8 mouse cellular contexts compared by ENCODE assay signal in genomic region chr16:49839681-49840535, GRCm38 (mm10). TPM values are rescaled to one million over a fixed set of nuclear protein-coding genes. Genes with fewer than 3 reads are reported as not detected.
DNase-seq lines count a peak whose midpoint lies in the region; TF ChIP-seq lines count a peak whose summit lies in the region.

No protein-coding gene starts in this region.

- no peak for TF ChIP-seq EP300 in CH12.LX (IDR thresholded peaks at IDR 0.05; ENCODE audit: low read length)

- H3K4me1 ChIP-seq in CH12.LX (ENCODE audit: control insufficient read depth in 1 of 2, insufficient read depth in 2 of 2): peaks cover 6 to 9% of the 10 kb centered on the region in 2 experiments; a peak in 3 of 4 replicates
- no peaks in the 10 kb centered on the region for H3K4me1 ChIP-seq in liver, adult 2 months (ENCODE audit: control insufficient read depth, insufficient read depth, low read length)

- intact Hi-C loops in heart, postnatal 25 days (cut with DNase I): no loop called here

- DNase-seq in adrenal gland, adult 2 months: peak; percentile 32
- DNase-seq in adrenal gland, postnatal 25 days: no peak
- DNase-seq in CH12.LX (ENCODE audit: extremely low read depth): no peak
- peak; percentile 69 for DNase-seq in cerebellum, adult 9-11 months
- peak; percentile 5 for DNase-seq in heart, postnatal 25 days (ENCODE audit: low spot score)
- peak; percentile 47 for DNase-seq in liver, adult 2 months (ENCODE audit: extremely low read depth, low read depth, low spot score)
- DNase-seq in naive thymus-derived CD4-positive, alpha-beta T cell, adult 2 months (ENCODE audit: low read depth): peak; percentile 91
- DNase-seq in thymus, postnatal 4 days: peak; percentile 85

- 64% methylated on average over 15 of the region's 15 CpGs for WGBS in liver, adult 2 months

- 0 out of 2 replicates have a peak overlapping the region, but pooled peaks have one; percentile 25 for H3K9ac ChIP-seq in CH12.LX (ENCODE audit: insufficient read depth, low read depth)
- H3K9ac ChIP-seq in liver, adult 2 months (ENCODE audit: low read depth, low read length): peak overlapping the region; percentile 17

- no peaks in the 10 kb centered on the region for H3K9me3 ChIP-seq in CH12.LX (replicated peaks; ENCODE audit: low read length)

- TF ChIP-seq POLR2A in CH12.LX (IDR thresholded peaks at IDR 0.05; ENCODE audit: low read depth, low read length): no peak
- no peak for TF ChIP-seq POLR2A in liver, adult 2 months (IDR thresholded peaks at IDR 0.05; ENCODE audit: extremely low read depth, insufficient read depth, low read length)

- H3K27me3 ChIP-seq in CH12.LX (replicated peaks): no peaks in the 10 kb centered on the region
- no peaks in the 10 kb centered on the region for H3K27me3 ChIP-seq in liver, adult 2 months (ENCODE audit: control insufficient read depth, insufficient read depth, low read length)

- dilution Hi-C loops in CH12.LX (cut with MboI; ENCODE audit: extremely low pct_ligation_motif_present, extremely low pct_unique_long_range_greater_than_20kb, low sequenced_read_pairs): no loop called here

- no peak overlapping the region for H3K4me3 ChIP-seq in CH12.LX (replicated peaks in 1 of 3; ENCODE audit: low read depth in 2 of 3, low read length in 2 of 3, poor library complexity in 1 of 3)
- H3K4me3 ChIP-seq in liver, adult 2 months (ENCODE audit: insufficient read depth, low read depth, low read length): no peak overlapping the region

- TF ChIP-seq CTCF in CH12.LX (conservative IDR thresholded peaks at IDR 0.05 in 1 of 2, IDR thresholded peaks at IDR 0.05 in 1 of 2; ENCODE audit: low read depth in 2 of 2, low read length in 2 of 2): no peak
- TF ChIP-seq CTCF in liver, adult 2 months (IDR thresholded peaks at IDR 0.05; ENCODE audit: low read depth, low read length): no peak

- no peak for TF ChIP-seq RAD21 in CH12.LX (IDR thresholded peaks at IDR 0.05; ENCODE audit: low read depth, low read length)

- H3K79me2 ChIP-seq in CH12.LX (replicated peaks; ENCODE audit: control insufficient read depth, extremely low read depth, insufficient read depth, poor library complexity, severe bottlenecking): no peaks in the 10 kb centered on the region
- H3K79me2 ChIP-seq in liver, adult 2 months (ENCODE audit: control insufficient read depth, insufficient read depth, low read length): no peaks in the 10 kb centered on the region

- peak overlapping the region; percentile 2; the same call in 1 of the 2 replicates for H3K4me2 ChIP-seq in CH12.LX (ENCODE audit: insufficient read depth, low read depth, poor library complexity, severe bottlenecking)

- H3K36me3 ChIP-seq in CH12.LX (replicated peaks in 1 of 2; ENCODE audit: control insufficient read depth in 1 of 2, insufficient read depth in 1 of 2, low read length in 1 of 2): no peaks in the 10 kb centered on the region
- no peaks in the 10 kb centered on the region for H3K36me3 ChIP-seq in liver, adult 2 months (ENCODE audit: control insufficient read depth, insufficient read depth, low read length)

- in situ Hi-C loops in CH12.LX (cut with MboI; ENCODE audit: low pct_ligation_motif_present, low pct_unique_long_range_greater_than_20kb, low sequenced_read_pairs): no loop called here

- H3K27ac ChIP-seq in CH12.LX (ENCODE audit: insufficient read depth, low read depth): no peak overlapping the region
- H3K27ac ChIP-seq in liver, adult 2 months (replicated peaks; ENCODE audit: insufficient read depth, low read depth, low read length): peak overlapping the region; percentile 69

TF ChIP-seq in CH12.LX, 34 proteins besides CTCF, POLR2A, EP300 and RAD21:
- TF ChIP-seq MAX (IDR thresholded peaks at IDR 0.05; ENCODE audit: low read length) (peak; percentile 49; the same call in 1 of the 2 replicates), MYC (IDR thresholded peaks at IDR 0.05; ENCODE audit: low read depth, low read length) (peak; percentile 16; the same call in 1 of the 2 replicates), ELF1 (IDR thresholded peaks at IDR 0.05; ENCODE audit: low read depth, low read length) (no peak), MAZ (IDR thresholded peaks at IDR 0.05; ENCODE audit: low read depth, low read length) (no peak), SIN3A (IDR thresholded peaks at IDR 0.05; ENCODE audit: low read length) (no peak)

RNA-seq across cellular contexts. Expression of gene Cd47, which starts 39.6 kb away (rescaled TPM):
- 100 to 1,000 TPM; 106 to 189 TPM for total RNA-seq in adrenal gland, adult 2 months (2021)
- 75.0 and 105 TPM in 2 replicates for polyA plus RNA-seq in adrenal gland, adult 2 months (2012; rRNA removed)
- 175 and 220 TPM in 2 replicates for total RNA-seq in adrenal gland, postnatal 25 days (2021)
- total RNA-seq in CH12.LX (2012; rRNA removed) (111 and 142 TPM in 2 replicates), CH12.LX (2014; rRNA removed) (277 and 278 TPM in 2 replicates)
- polyA plus RNA-seq in CH12.LX (2012; ENCODE audit: insufficient read length, low read depth): 102 and 109 TPM in 2 replicates
- total RNA-seq in heart, postnatal 25 days (2021): 10 to 100 TPM; 73.5 to 76.4 TPM
- total RNA-seq in liver, adult 2 months (2014; rRNA removed): 87.7 and 99.9 TPM in 2 replicates
- polyA plus RNA-seq in liver, adult 2 months (2012; rRNA removed): 34.7 and 40.3 TPM in 2 replicates

Comparison
In these comparisons a context has a peak if more than half of its experiments do, and no peak if none do; other contexts are left out.
1. DNase-seq: peak in adrenal gland, adult 2 months (single experiment), cerebellum, adult 9-11 months (single experiment), heart, postnatal 25 days (single experiment), liver, adult 2 months (single experiment), naive thymus-derived CD4-positive, alpha-beta T cell, adult 2 months (single experiment) and thymus, postnatal 4 days (single experiment); none in adrenal gland, postnatal 25 days (single experiment) and CH12.LX (single experiment).